Mouse (Mus musculus) small intestine, adult 2 months (tissue): ENCODE results near the gene Syngap1. TPM values are rescaled to one million over a fixed set of nuclear protein-coding genes. Genes with fewer than 3 reads are reported as not detected.

Experiments used
- H3K27ac ChIP-seq: fragments of 200-500 bp; 2 replicates; pipeline ENCODE4 v1.5.1; 2012; ENCODE audit warnings: low read depth, low read length, control low read depth, inconsistent platforms; ENCODE audit not compliant: insufficient read depth
- H3K27me3 ChIP-seq: fragments of 200-500 bp; 2 replicates; pipeline ENCODE4 v1.6.1; 2012; ENCODE audit warnings: mild to moderate bottlenecking, moderate library complexity, low read length, inconsistent platforms; ENCODE audit not compliant: control insufficient read depth, insufficient read depth
- H3K36me3 ChIP-seq: fragments of 200-500 bp; 2 replicates; pipeline ENCODE4 v1.6.1; 2012; ENCODE audit warnings: mild to moderate bottlenecking, low read length, control low read depth, inconsistent platforms; ENCODE audit not compliant: control insufficient read depth, insufficient read depth
- H3K4me1 ChIP-seq: fragments of 200-500 bp; 2 replicates; pipeline ENCODE4 v1.6.1; 2012; ENCODE audit warnings: low read length, inconsistent platforms, mixed read lengths; ENCODE audit not compliant: control insufficient read depth, insufficient read depth, insufficient read length
- H3K4me3 ChIP-seq: fragments of 200-500 bp; 2 replicates; pipeline ENCODE4 v1.5.1; 2012; ENCODE audit warnings: low read depth, mild to moderate bottlenecking, control low read depth, inconsistent platforms, low read length, moderate library complexity
- CTCF ChIP-seq: fragments of 200-500 bp; IDR thresholded peaks from 2 replicates; pipeline ENCODE4 v1.5.1; 2012; ENCODE audit warnings: low read depth, mild to moderate bottlenecking, control low read depth, inconsistent platforms, low read length, moderate library complexity, mixed read lengths; ENCODE audit not compliant: insufficient replicate concordance, insufficient read length; ENCODE audit errors: extremely low read depth
- POLR2A ChIP-seq: fragments of 200-500 bp; IDR thresholded peaks from 2 replicates; pipeline ENCODE4 v1.6.1; 2012; ENCODE audit warnings: low read depth, mild to moderate bottlenecking, control low read depth, inconsistent platforms, low read length, moderate library complexity
- WGBS: fragments of 180-500 bp; shearing (Covaris S2); methylation state at CpG from one replicate; pipeline ENCODE4 v1.1.7; 2018; 5-methylcytosine and 5-hydroxymethylcytosine counted together
- polyA plus RNA-seq: library from polyadenylated mRNA; depleted of rRNA; stranded (reverse); fragments of >200 nt; gene quantifications from 2 replicates; pipeline ENCODE4 v1.2.3, GENCODE M21; 2012

Syngap1 gene
- polyA plus RNA-seq, 1 experiment: 8.6 TPM

DNA sequence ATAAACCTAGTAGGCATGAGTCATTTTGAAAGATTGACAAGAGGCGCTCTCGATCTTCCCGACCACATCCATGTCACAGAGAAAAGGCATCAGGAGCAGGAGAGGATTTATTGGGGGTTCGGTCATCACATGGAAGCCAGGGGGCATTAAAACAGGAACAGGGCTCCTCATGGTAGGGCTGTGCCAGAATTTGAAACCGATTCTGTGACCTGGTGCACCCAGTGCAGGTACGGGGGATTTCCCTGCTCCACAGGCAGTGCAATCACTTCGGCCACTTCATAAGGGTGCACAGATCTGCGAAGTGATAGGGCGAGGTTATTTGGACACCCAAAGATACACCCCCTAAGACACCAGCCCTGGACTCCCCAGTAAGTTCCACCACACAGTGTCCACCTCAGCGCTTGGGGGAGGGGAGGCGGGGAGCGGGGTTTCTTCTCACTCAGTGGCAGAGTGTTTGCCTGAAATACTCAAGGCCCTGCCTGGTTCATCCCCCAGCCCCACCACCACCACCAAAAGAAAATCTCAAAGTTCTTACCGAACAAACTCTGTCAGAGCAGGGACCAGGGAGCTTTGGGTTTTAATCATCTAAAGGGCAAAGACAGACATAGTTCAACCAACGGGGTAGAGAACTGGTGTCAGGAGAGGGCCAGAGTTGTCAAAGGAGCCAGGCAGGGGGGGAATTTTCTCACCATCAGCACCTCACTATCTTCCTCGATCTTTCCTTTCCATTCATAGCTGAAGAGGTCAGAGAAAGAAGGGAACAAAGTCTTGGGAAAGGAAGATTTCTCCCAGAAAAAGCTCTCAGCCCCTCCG lies 3.0 kb upstream of the Syngap1 start:
- Histone ChIP-seq H3K27ac (no peak overlapping the region), H3K4me3 (peak overlapping the region; percentile 83), H3K36me3 (peaks cover 22% of the 10 kb centered on the region), H3K27me3 (no peaks in the 10 kb centered on the region), H3K4me1 (peaks cover 16% of the 10 kb centered on the region)
- 19% methylated on average over 16 of the region's 16 CpGs for WGBS
- peak; percentile 41; the same call in 1 of the 2 replicates for TF ChIP-seq POLR2A
- no peak for TF ChIP-seq CTCF

DNA sequence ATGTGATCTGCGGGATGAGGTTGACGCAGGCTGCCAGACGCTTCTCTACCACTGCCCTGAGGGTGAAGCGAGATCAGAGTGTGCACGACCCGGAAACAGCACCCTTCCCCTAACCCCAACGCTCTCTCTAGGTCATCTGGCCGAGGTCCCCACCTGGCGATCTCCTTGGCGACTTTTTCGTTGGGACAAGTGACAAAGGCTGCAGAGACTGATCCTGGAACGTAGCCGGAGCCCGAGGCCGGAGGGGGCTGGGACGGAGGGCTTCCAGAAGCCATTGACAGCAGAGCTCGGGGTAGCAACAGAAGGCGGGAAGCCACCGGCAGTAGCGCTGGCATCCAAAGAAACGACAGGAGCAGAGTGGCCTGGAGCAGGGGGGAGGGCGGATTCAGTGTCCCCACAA lies 2.3 kb upstream of the Syngap1 start:
- Histone ChIP-seq H3K27me3 (no peaks in the 10 kb centered on the region), H3K27ac (peak overlapping the region; percentile 74), H3K36me3 (peaks cover 22% of the 10 kb centered on the region), H3K4me1 (peaks cover 16% of the 10 kb centered on the region), H3K4me3 (peak overlapping the region; percentile 83)
- TF ChIP-seq CTCF: no peak
- no peak for TF ChIP-seq POLR2A
- 1% methylated on average over 22 of the region's 22 CpGs for WGBS

DNA sequence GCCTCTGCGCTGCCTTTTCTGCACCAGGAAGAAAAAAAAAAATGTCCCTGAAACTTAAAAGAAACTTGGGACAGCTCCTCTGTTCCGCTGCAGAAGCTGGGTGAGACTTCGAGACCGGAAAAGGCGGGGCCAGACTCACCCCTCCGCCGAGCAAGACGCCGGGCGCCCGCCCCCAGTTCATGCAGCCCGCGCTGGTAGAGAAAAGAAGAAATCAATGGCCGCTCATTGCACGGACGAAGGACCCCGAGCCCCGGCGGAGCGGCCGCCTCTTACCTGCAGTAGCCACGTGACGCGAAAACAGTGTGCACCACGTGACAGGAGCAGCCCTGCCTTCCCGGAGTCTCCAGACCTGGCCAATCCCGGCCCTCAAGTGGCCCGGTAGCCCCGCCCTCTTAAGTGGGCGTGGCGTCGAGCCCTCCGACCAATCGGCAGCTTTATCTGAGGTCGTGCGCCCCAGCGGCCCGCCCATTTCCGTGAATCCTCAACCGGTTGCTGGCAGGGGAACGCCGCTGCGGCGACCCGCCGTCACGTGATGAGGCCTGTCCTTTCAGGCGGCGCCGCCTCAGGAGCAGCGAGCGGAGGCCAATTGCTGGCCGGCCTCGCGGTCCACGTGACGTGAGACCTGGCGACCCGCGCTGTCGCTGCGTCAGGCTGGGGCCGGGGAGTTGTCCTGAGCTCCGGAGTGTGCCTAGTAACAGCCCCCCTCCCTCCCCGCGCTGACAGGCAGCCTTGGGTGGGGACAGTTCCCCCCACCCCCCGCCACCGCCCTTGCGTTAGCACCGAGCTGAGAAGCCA lies 1.7 kb upstream of the Syngap1 start, which contains the start of gene Cuta:
TSS of gene Cuta (minus strand) at position 392 of the 795 bp plus-strand sequence.
- Histone ChIP-seq H3K36me3 (peaks cover 22% of the 10 kb centered on the region), H3K4me3 (peak within 1 kb of the TSS; percentile 83), H3K27ac (peak within 1 kb of the TSS; percentile 74), H3K4me1 (peaks cover 15% of the 10 kb centered on the region), H3K27me3 (no peaks in the 10 kb centered on the region)
- 1% methylated on average over 70 of the region's 70 CpGs for WGBS
- TF ChIP-seq POLR2A (peak; percentile 86), CTCF (no peak)

DNA sequence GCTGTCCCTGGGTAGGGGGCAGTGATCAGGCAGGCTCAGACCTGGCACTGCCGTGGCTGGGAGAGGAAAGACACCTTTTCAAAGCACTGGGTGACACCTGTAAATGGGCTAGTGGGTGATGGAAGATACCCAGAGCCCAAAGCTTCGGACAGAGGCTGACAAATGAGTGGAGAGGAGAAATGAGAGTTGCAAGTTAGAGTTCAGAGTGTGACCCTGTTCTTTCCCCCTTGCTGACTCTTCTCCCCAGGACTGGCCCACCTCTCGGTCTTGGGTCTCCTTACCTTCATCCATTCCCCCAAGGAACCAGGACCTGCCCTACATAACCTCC lies 1.1 kb upstream of the Syngap1 start:
- 4% methylated on average over 3 of the region's 3 CpGs for WGBS
- peak overlapping the region; percentile 72 for H3K27ac ChIP-seq
- H3K4me3 ChIP-seq: peak overlapping the region; percentile 70
- H3K27me3 ChIP-seq: no peaks in the 10 kb centered on the region
- H3K4me1 ChIP-seq: peaks cover 12% of the 10 kb centered on the region
- TF ChIP-seq CTCF (no peak), POLR2A (no peak)
- peaks cover 16% of the 10 kb centered on the region for H3K36me3 ChIP-seq

DNA sequence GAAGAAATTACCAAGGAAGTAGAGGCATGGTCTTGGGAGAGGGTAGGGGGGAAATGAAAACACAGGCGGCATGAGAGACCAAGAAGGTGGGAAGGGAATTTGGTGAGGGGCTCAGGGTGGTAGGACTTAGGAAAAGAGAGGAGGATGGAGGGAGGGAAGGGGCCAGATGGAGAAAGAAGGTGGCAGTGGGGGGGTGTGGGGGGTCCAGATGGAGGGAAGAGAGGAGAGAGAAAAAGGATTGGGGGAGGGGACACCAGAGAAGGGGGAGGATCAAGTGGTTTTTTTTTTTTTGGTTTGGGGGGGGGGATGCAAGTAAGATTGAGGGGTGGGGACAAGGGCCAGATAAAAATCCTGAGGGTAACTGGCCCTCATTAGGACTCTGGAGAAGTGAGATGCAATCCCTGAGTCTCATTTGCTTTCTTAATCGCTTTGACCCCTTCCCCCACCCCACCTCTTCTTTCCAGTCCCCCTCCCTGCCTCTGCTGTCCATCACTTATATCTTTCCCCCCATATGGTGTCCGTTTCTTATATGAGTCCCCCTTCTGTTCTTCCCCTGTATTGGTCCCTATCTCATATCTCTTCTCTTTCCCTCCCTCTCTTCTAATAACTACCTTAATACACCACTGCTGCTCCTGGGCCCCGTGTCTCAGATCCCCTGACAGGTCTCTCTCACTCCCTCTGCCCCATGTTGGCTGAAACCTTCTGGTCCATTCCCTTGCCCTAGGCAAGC lies 953 bp downstream of the Syngap1 start:
- H3K27me3 ChIP-seq: no peaks in the 10 kb centered on the region
- peak overlapping the region; percentile 10; the same call in 1 of the 2 replicates for H3K4me3 ChIP-seq
- no peak overlapping the region for H3K27ac ChIP-seq
- WGBS: 39% methylated on average over 4 of the region's 4 CpGs
- no peak for TF ChIP-seq POLR2A
- no peak for TF ChIP-seq CTCF
- H3K36me3 ChIP-seq: peaks cover 5% of the 10 kb centered on the region
- peaks cover 19% of the 10 kb centered on the region for H3K4me1 ChIP-seq

DNA sequence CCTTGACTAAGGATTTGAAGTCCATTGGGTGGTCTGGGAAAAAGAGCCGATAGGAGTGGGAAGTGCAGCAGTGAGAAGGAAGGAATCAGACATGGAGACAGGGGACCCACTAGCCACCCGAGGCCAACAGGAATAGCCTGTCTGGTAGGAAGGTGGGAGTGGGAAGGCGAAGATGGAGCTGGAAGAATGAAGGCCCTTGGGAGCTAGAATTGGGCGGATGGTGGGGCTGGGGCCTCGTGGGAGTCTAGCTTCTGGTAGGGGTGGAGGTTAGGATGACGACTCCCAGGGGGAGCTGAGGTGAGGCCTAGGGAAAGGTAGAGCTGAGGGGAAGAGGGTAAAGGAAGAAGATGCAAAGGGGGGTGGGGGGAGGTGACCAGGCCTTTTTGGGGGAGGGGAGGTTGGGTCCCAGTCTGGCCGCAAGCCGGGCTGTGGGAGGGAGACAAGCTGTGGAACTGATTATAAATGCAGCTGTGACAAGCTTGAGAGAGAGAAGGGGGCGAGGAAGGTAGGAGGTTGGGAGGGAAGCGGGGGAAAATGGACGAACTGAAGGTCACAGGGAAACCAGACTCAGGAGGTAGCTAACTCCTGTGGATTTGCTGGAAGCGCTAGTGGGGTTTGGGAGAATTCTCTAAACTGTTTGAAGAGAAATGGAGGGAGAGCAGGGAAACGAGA lies 4.9 kb downstream of the Syngap1 start:
- peak overlapping the region; percentile 55 for H3K4me3 ChIP-seq
- H3K27me3 ChIP-seq: no peaks in the 10 kb centered on the region; the same call in 1 of the 2 replicates
- no peaks in the 10 kb centered on the region for H3K36me3 ChIP-seq
- H3K4me1 ChIP-seq: peaks cover 15% of the 10 kb centered on the region
- H3K27ac ChIP-seq: no peak overlapping the region
- WGBS: 59% methylated on average over 13 of the region's 13 CpGs
- TF ChIP-seq POLR2A (no peak), CTCF (no peak)

DNA sequence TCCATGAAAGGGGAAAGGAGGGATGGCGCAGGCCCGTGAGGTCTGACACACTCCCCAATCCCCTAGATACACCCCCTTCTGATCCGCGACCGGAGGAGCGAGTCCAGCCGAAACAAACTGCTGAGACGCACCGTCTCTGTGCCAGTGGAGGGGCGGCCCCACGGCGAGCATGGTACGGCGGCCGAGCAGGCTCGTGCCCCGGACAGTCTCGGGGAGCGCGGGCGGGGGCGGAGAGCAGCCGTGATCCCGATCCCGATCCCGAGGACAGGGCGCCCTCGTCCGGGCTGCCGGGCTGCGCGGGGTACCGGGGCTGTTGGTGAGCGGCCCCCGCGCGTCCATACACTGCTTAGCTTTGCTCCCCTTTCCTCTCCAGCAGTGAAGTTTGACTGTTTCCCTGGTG lies 5.5 kb downstream of the Syngap1 start:
- H3K27ac ChIP-seq: no peak overlapping the region
- H3K4me1 ChIP-seq: peaks cover 15% of the 10 kb centered on the region
- peak overlapping the region; percentile 55 for H3K4me3 ChIP-seq
- H3K27me3 ChIP-seq: no peaks in the 10 kb centered on the region; the same call in 1 of the 2 replicates
- no peaks in the 10 kb centered on the region for H3K36me3 ChIP-seq
- no peak for TF ChIP-seq CTCF
- TF ChIP-seq POLR2A: no peak
- 4% methylated on average over 37 of the region's 37 CpGs for WGBS
